ENCODE assay signal across 7 mouse cellular contexts in the genomic region with DNA sequence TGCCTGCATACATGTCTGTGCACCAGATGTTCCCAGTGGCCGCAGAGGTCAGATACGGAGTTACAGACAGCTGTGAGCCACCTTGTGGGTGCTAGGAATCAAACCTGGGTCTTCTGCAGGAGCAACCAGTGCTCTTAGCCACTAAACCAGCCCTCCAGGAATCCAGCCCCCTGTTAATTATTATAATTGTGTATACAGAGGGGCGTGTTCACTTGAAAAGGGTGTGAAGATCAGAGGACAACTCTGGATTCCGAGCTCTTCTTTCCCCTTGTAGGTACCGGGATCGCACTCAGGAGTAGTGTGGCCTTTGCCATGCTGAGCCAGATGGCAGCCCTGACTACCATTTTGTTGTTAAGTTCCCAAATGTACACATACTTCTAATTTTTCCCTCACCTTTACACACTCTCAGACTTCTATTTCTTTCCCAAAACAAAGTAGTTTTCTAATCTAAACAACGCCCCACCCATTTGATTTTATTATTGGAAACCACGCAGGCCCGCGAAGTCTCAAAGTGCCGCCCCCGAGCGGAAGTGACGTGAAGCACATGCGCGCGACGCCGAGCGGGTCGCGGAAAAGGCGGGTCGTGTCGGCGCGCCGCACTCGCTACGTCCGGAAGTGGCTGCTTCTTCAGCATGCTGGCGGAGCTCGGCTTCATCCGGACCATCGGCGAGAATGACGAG. TPM values are rescaled to one million over a fixed set of nuclear protein-coding genes. Genes with fewer than 3 reads are reported as not detected.
A peak's percentile ranks its signal among the peaks of the same experiment; 100 is the strongest.
DNase-seq lines count a peak whose midpoint lies in the region; ATAC-seq lines count a peak whose summit lies in the region.

A gene (plus strand): TSS at position 492 of the 680 bp plus-strand sequence.

- peak within 1 kb of the TSS; percentile 83 for H3K4me2 ChIP-seq in intestine, embryonic 15.5 days (replicated peaks)

- WGBS in intestine, embryonic 15.5 days, result 1% methylated on average over 37 of the region's 37 CpGs
- 3% methylated on average over 37 of the region's 37 CpGs for WGBS in midbrain, embryonic 10.5 days

- ATAC-seq in intestine, embryonic 15.5 days, result peak; percentile 94

- intact Hi-C loops in gastrocnemius, postnatal 36 days (cut with DNase I), result loop anchor here (2.0 kb wide), 1 partner anchor 18 kb away; a partner anchor contains a TSS
- intact Hi-C loops in left cerebral cortex, postnatal 25 days (cut with DNase I), result loop anchor here (1.0 kb wide), 1 partner anchor 19 kb away; a partner anchor contains a TSS

- H3K9ac ChIP-seq in intestine, embryonic 15.5 days, result peak within 1 kb of the TSS; percentile 79

- H3K36me3 ChIP-seq in intestine, embryonic 15.5 days, result peaks cover 15% of the 10 kb centered on the region
- peaks cover 30% of the 10 kb centered on the region for H3K36me3 ChIP-seq in midbrain, embryonic 10.5 days

- H3K4me1 ChIP-seq in intestine, embryonic 15.5 days (replicated peaks), result peaks cover 12% of the 10 kb centered on the region
- peaks cover 24% of the 10 kb centered on the region for H3K4me1 ChIP-seq in midbrain, embryonic 10.5 days

- DNase-seq in adrenal gland, adult 2 months, result peak; percentile 94
- DNase-seq in embryo, embryonic 11.5 days (ENCODE audit: low read depth, low spot score), result peak; percentile 91
- DNase-seq in gastrocnemius, postnatal 36 days, result peak; percentile 88
- DNase-seq in left cerebral cortex, postnatal 25 days (ENCODE audit: low spot score in 2 of 2), result peak; percentile 94 to 96
- DNase-seq in midbrain, embryonic 10.5 days (ENCODE audit: low spot score), result peak; percentile 92
- DNase-seq in right cerebral cortex, postnatal 4 days, result peak; percentile 92

- no peaks in the 10 kb centered on the region for H3K27me3 ChIP-seq in intestine, embryonic 15.5 days (replicated peaks)
- H3K27me3 ChIP-seq in midbrain, embryonic 10.5 days (ENCODE audit: low read depth, poor library complexity, severe bottlenecking), result no peaks in the 10 kb centered on the region

- H3K4me3 ChIP-seq in intestine, embryonic 15.5 days (replicated peaks), result peak within 1 kb of the TSS; percentile 84
- H3K4me3 ChIP-seq in midbrain, embryonic 10.5 days, result peak within 1 kb of the TSS; percentile 87

- no peaks in the 10 kb centered on the region for H3K9me3 ChIP-seq in intestine, embryonic 15.5 days
- H3K9me3 ChIP-seq in midbrain, embryonic 10.5 days (replicated peaks), result no peaks in the 10 kb centered on the region

- H3K27ac ChIP-seq in intestine, embryonic 15.5 days, result peak within 1 kb of the TSS; percentile 74; the same call in 1 of the 2 replicates
- H3K27ac ChIP-seq in midbrain, embryonic 10.5 days (replicated peaks), result peak within 1 kb of the TSS; percentile 84

RNA-seq across cellular contexts. Expression of the gene that starts here (rescaled TPM):
- 10 to 100 TPM; 29.2 to 41.5 TPM for total RNA-seq in adrenal gland, adult 2 months (2021)
- polyA plus RNA-seq in adrenal gland, adult 2 months (2012; rRNA removed), result 28.3 and 31.1 TPM in 2 replicates
- total RNA-seq in gastrocnemius, postnatal 36 days (2021), result 1 to 10 TPM; 6.1 to 8.3 TPM
- polyA plus RNA-seq in intestine, embryonic 15.5 days (2015; fragmentation: Nextera tagmentation; extraction: Ambion mirVana), result 45.9 and 47.7 TPM in 2 replicates
- total RNA-seq in left cerebral cortex, postnatal 25 days (2021), result 10 to 100 TPM; 27.7 to 28.6 TPM
- polyA plus RNA-seq in midbrain, embryonic 10.5 days (2016; fragmentation: Nextera tagmentation; extraction: Ambion mirVana), result 63.9 and 69.3 TPM in 2 replicates

Comparison
In these comparisons a context has a peak if more than half of its experiments do, and no peak if none do; other contexts are left out.
1. Peak in every context shown above with its lines: DNase-seq, ATAC-seq, H3K4me3 ChIP-seq and H3K27ac ChIP-seq.